Mouse (Mus musculus): ENCODE measurements around the gene Trcg1.

Trcg1 gene

DNA sequence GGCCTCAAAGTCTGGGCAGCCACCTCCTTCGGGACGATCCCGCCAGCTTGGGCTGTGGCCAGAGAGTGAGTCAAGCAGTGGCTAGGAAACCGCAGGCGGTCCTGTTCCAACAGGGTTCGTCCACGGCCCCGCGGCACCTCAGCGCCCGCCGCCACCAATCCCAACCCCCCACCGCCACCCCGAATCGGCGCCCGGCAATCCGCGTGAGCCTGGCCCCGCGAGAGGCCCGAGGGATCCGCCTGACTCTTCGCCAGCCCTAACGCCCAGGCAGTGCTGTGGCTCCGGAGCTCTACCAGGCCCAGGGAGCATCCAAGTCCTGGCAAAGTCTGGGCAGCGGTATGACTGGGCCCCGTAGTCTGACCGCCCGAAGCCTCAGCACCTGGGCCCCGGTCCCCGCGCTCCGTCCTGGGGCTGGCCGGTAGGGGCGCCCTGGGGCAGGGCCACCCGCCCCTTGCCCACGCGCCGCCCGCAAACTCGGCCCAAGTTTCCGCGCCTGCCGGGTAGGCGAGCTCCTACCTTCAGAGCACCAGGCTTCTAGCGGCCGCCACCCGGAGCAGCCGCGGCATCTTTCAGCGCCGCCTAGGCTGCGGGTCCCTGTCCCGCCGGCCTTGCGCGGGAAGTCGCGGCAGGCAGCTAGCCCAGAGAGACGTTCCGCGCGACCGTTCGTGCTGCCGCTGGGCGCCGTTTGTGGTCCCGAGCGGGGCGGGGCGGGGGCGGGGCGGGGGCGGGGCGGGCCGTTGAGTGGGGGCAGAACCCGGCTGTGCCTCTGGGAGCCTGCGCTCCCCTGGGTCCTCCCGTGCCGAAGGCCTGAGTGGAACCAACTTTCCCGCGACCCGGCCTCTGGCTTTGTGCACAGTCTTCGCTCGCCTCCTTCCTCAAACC lies 25.8 kb downstream of the Trcg1 start, which contains the start of gene 1700017B05Rik:
Gene 1700017B05Rik, minus strand, starts transcription at position 700 of the 882 bp plus-strand sequence.
- TF ChIP-seq NANOG (IDR thresholded peaks at IDR 0.05; ENCODE audit: borderline replicate concordance, low read length), result no peak
- no peak for TF ChIP-seq POU5F1 (IDR thresholded peaks at IDR 0.05; ENCODE audit: borderline replicate concordance, low read length)
- TF ChIP-seq CTCF (conservative IDR thresholded peaks at IDR 0.05; ENCODE audit: low read length), result no peak
- Histone ChIP-seq H3K36me3 (ENCODE audit: insufficient read depth, low read length) (peaks cover 21% of the 10 kb centered on the region), H3K4me1 (replicated peaks; ENCODE audit: low read depth, low read length) (peaks cover 66% of the 10 kb centered on the region), H3K4me3 (replicated peaks; ENCODE audit: low read length) (peak within 1 kb of the TSS; percentile 91), H3K27me3 (ENCODE audit: insufficient read depth, low read length) (peaks cover 55% of the 10 kb centered on the region), H3K9me3 (ENCODE audit: low read length) (no peaks in the 10 kb centered on the region)

DNA sequence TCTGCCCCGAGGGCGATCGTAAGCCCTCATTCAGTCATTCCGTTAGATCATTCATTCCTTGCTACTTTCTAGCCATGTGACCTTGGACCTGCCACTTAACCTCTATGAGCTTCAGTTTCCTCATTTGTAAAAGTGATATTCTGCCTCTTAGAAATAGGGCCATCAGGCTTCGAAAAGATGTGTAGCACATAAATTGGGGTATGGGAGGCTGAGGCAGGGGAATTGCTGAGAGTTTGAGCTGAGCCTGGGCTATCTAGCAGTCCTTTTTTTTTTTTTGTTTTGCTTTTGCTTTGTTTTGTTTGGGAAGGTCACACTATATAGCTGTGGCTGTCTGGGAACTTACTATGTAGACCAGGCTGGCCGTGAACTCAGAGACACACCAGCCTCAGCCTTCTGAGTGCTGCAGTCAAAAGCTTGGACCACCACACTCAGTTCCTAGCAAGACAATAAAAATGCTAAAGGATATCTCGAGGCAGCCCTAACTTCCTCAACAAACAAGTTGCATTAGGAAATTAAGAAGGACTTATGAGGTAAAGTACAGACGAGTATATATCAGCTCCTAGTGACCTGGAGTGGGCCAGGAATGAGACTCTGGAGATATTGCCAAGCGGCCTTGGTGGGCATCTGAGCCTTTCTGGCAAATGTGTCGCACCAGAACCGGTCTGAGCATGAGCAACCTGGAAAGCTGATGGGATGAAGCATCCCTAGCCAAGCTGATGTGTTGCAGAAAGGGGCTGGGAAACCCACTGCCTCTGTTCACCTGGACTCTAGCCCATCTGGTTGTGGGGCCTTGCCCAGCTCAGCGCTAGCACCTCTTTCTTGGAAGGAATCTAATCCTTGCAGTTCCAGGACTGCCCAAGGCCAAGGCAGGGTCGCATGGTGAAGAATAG lies 26.7 kb downstream of the Trcg1 start:
- Histone ChIP-seq H3K9me3 (ENCODE audit: low read length) (no peaks in the 10 kb centered on the region), H3K4me3 (replicated peaks; ENCODE audit: low read length) (peak overlapping the region; percentile 91), H3K27me3 (ENCODE audit: insufficient read depth, low read length) (peaks cover 64% of the 10 kb centered on the region), H3K36me3 (ENCODE audit: insufficient read depth, low read length) (peaks cover 12% of the 10 kb centered on the region), H3K4me1 (replicated peaks; ENCODE audit: low read depth, low read length) (peaks cover 66% of the 10 kb centered on the region)
- no peak for TF ChIP-seq POU5F1 (IDR thresholded peaks at IDR 0.05; ENCODE audit: borderline replicate concordance, low read length)
- no peak for TF ChIP-seq CTCF (conservative IDR thresholded peaks at IDR 0.05; ENCODE audit: low read length)
- no peak for TF ChIP-seq NANOG (IDR thresholded peaks at IDR 0.05; ENCODE audit: borderline replicate concordance, low read length)

- Histone ChIP-seq H3K36me3 (ENCODE audit: insufficient read depth, low read length) (no peaks in the 10 kb centered on the region), H3K4me1 (replicated peaks; ENCODE audit: low read depth, low read length) (peaks cover 62% of the 10 kb centered on the region), H3K27me3 (ENCODE audit: insufficient read depth, low read length) (peaks cover 77% of the 10 kb centered on the region), H3K9me3 (ENCODE audit: low read length) (no peaks in the 10 kb centered on the region), H3K4me3 (replicated peaks; ENCODE audit: low read length) (no peak overlapping the region)
- no peak for TF ChIP-seq POU5F1 (IDR thresholded peaks at IDR 0.05; ENCODE audit: borderline replicate concordance, low read length)
- TF ChIP-seq NANOG (IDR thresholded peaks at IDR 0.05; ENCODE audit: borderline replicate concordance, low read length), result no peak
- no peak for TF ChIP-seq CTCF (conservative IDR thresholded peaks at IDR 0.05; ENCODE audit: low read length)
Measured at GRCm38 (mm10) chr9:57265125-57265524, 28.8 kb downstream of the Trcg1 start.

DNA sequence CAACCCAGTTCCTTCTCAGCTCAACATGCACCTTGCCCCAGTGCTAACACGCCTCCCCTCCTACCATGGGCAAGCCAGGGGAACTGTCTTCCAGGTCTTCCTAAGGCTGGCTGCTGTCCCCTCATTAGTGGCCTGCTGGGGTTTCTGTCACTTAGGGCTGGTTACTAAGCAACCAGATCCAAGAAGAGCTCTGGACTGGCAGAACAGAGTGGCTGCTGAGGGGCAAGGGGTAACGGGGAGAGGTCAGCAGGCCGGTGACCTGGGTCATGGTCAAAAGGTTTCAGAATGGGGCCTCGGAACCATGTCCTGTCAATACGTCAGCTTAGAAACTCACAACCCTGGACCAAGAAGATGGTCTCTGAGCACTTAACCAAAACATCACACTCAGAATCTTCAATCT lies 31.1 kb downstream of the Trcg1 start:
- Histone ChIP-seq H3K4me1 (replicated peaks; ENCODE audit: low read depth, low read length) (peaks cover 69% of the 10 kb centered on the region), H3K4me3 (replicated peaks; ENCODE audit: low read length) (no peak overlapping the region), H3K36me3 (ENCODE audit: insufficient read depth, low read length) (no peaks in the 10 kb centered on the region), H3K27me3 (ENCODE audit: insufficient read depth, low read length) (peaks cover 82% of the 10 kb centered on the region), H3K9me3 (ENCODE audit: low read length) (no peaks in the 10 kb centered on the region)
- TF ChIP-seq POU5F1 (IDR thresholded peaks at IDR 0.05; ENCODE audit: borderline replicate concordance, low read length), result no peak
- TF ChIP-seq NANOG (IDR thresholded peaks at IDR 0.05; ENCODE audit: borderline replicate concordance, low read length), result no peak
- no peak for TF ChIP-seq CTCF (conservative IDR thresholded peaks at IDR 0.05; ENCODE audit: low read length)

DNA sequence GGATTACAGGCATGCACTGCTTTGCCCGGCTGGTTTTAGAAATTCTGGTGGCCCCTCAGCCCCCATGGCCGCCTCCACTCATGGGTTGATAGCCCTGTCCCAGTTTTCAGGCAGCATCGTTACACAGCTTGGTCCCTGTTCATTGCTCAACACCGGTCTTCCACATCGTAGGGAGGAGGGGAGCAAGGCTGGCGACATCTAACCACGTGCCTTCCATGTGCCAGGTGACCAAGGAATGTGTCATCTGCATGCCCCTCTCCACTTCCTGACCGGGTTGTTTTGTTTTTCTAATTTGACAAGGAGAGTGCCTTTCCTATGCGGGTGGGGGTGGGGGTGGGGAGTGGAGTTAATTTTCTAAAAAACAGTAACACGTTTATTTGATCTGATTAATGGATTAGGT lies 31.7 kb downstream of the Trcg1 start:
- peaks cover 70% of the 10 kb centered on the region for H3K4me1 ChIP-seq (replicated peaks; ENCODE audit: low read depth, low read length)
- TF ChIP-seq NANOG (IDR thresholded peaks at IDR 0.05; ENCODE audit: borderline replicate concordance, low read length), result no peak
- no peak for TF ChIP-seq POU5F1 (IDR thresholded peaks at IDR 0.05; ENCODE audit: borderline replicate concordance, low read length)
- TF ChIP-seq CTCF (conservative IDR thresholded peaks at IDR 0.05; ENCODE audit: low read length), result no peak
- no peaks in the 10 kb centered on the region for H3K9me3 ChIP-seq (ENCODE audit: low read length)
- H3K36me3 ChIP-seq (ENCODE audit: insufficient read depth, low read length), result no peaks in the 10 kb centered on the region
- H3K27me3 ChIP-seq (ENCODE audit: insufficient read depth, low read length), result peaks cover 82% of the 10 kb centered on the region
- H3K4me3 ChIP-seq (replicated peaks; ENCODE audit: low read length), result no peak overlapping the region

DNA sequence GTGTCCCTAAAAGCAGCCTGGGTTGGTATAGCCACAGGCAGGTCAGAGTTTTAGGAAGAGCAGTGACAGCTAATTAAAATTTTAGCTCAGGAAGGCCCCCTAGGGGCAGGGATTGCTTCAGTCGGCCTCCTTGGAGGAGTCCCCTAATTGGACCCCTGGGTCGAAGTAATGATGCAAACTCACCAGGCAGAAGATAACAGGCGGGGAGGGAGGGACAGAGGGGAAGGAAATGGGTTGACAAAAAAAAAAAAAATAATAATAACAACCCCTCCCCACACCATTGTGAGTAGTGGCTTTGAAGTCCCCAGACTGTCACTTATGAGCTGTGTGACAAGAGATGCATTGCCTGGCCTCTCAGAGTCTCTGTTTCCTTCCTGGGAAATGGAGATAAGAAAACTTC lies 32.2 kb downstream of the Trcg1 start:
- H3K9me3 ChIP-seq (ENCODE audit: low read length), result no peaks in the 10 kb centered on the region
- TF ChIP-seq CTCF (conservative IDR thresholded peaks at IDR 0.05; ENCODE audit: low read length) (peak; percentile 17; the same call in 1 of the 2 replicates), NANOG (IDR thresholded peaks at IDR 0.05; ENCODE audit: borderline replicate concordance, low read length) (no peak)
- peaks cover 77% of the 10 kb centered on the region for H3K27me3 ChIP-seq (ENCODE audit: insufficient read depth, low read length)
- peaks cover 70% of the 10 kb centered on the region for H3K4me1 ChIP-seq (replicated peaks; ENCODE audit: low read depth, low read length)
- no peak overlapping the region for H3K4me3 ChIP-seq (replicated peaks; ENCODE audit: low read length)
- no peaks in the 10 kb centered on the region for H3K36me3 ChIP-seq (ENCODE audit: insufficient read depth, low read length)

DNA sequence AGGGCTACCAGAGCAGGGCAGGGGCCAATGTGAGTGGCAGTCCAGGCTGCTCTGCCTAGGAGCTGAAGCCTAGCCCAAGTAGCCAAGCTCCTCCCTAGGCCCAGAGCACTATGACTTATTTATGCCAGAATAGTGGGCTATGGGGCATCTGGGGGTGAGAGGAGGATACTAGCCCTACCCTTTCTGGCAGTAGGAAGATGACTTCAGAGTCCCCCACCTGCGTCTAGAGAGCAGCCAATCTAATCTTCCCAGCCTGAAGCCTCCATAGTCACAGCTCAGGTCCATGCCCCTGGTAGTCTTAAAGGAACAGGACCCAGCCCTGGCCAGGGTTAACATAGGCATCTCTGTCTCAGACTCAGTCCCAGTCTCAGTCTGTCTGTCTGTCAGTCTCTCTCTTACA lies 33.0 kb downstream of the Trcg1 start:
- TF ChIP-seq POU5F1 (IDR thresholded peaks at IDR 0.05; ENCODE audit: borderline replicate concordance, low read length) (no peak), NANOG (IDR thresholded peaks at IDR 0.05; ENCODE audit: borderline replicate concordance, low read length) (no peak), CTCF (conservative IDR thresholded peaks at IDR 0.05; ENCODE audit: low read length) (no peak)
- H3K4me3 ChIP-seq (replicated peaks; ENCODE audit: low read length), result no peak overlapping the region

GRCm38 (mm10) chr9:57270399-57270798 lies 34.0 kb downstream of the Trcg1 start:
- TF ChIP-seq NANOG (IDR thresholded peaks at IDR 0.05; ENCODE audit: borderline replicate concordance, low read length) (no peak), CTCF (conservative IDR thresholded peaks at IDR 0.05; ENCODE audit: low read length) (no peak), POU5F1 (IDR thresholded peaks at IDR 0.05; ENCODE audit: borderline replicate concordance, low read length) (no peak)
- Histone ChIP-seq H3K4me3 (replicated peaks; ENCODE audit: low read length) (no peak overlapping the region), H3K4me1 (replicated peaks; ENCODE audit: low read depth, low read length) (peaks cover 87% of the 10 kb centered on the region), H3K27me3 (ENCODE audit: insufficient read depth, low read length) (peaks cover 65% of the 10 kb centered on the region), H3K9me3 (ENCODE audit: low read length) (no peaks in the 10 kb centered on the region), H3K36me3 (ENCODE audit: insufficient read depth, low read length) (no peaks in the 10 kb centered on the region)

More for the DNA sequence above, 33.0 kb downstream of the Trcg1 start:
- H3K27me3 ChIP-seq (ENCODE audit: insufficient read depth, low read length), result peaks cover 69% of the 10 kb centered on the region
- no peaks in the 10 kb centered on the region for H3K9me3 ChIP-seq (ENCODE audit: low read length)
- peaks cover 77% of the 10 kb centered on the region for H3K4me1 ChIP-seq (replicated peaks; ENCODE audit: low read depth, low read length)
- no peaks in the 10 kb centered on the region for H3K36me3 ChIP-seq (ENCODE audit: insufficient read depth, low read length)

All from E14TG2a.4 (cell line).